Mouse (Mus musculus) neural tube, embryonic 12.5 days (tissue): ENCODE results near the gene Tas2r135. TPM values are rescaled to one million over a fixed set of nuclear protein-coding genes. Genes with fewer than 3 reads are reported as not detected.

Source experiments
- ATAC-seq: fragments of 200-750 bp; cut with Nextera tagmentation; 2 replicates; pipeline ENCODE4 v1.8.0; 2017; ENCODE audit warnings: low read depth, mild to moderate bottlenecking, moderate TSS enrichment, moderate library complexity; ENCODE audit not compliant: low FRiP score
- H3K27ac ChIP-seq: fragments of 300-500 bp; sonication (generic); 2 replicates; pipeline ENCODE4 v1.5.1; 2016
- H3K27me3 ChIP-seq: fragments of 300-500 bp; sonication (generic); replicated peaks from 2 replicates; pipeline ENCODE4 v1.6.1; 2016; ENCODE audit warnings: mild to moderate bottlenecking
- H3K36me3 ChIP-seq: fragments of 300-500 bp; sonication (generic); 2 replicates; pipeline ENCODE4 v1.6.1; 2016; ENCODE audit warnings: mild to moderate bottlenecking
- H3K4me1 ChIP-seq: fragments of 300-500 bp; sonication (generic); 2 replicates; pipeline ENCODE4 v1.6.1; 2016
- H3K4me2 ChIP-seq: fragments of 300-500 bp; sonication (generic); replicated peaks from 2 replicates; pipeline ENCODE4 v1.6.1; 2016; ENCODE audit warnings: mild to moderate bottlenecking
- H3K4me3 ChIP-seq: fragments of 300-500 bp; sonication (generic); 2 replicates; pipeline ENCODE4 v1.5.1; 2016
- H3K9ac ChIP-seq: fragments of 300-500 bp; sonication (generic); 2 replicates; pipeline ENCODE4 v1.6.1; 2016; ENCODE audit warnings: mild to moderate bottlenecking
- H3K9me3 ChIP-seq: fragments of 300-500 bp; sonication (generic); 2 replicates; pipeline ENCODE4 v1.6.1; 2016; ENCODE audit warnings: mild to moderate bottlenecking
- WGBS: fragments of 180-500 bp; shearing (Covaris S2); methylation state at CpG from one replicate; pipeline ENCODE4 v1.1.7; 2016; 5-methylcytosine and 5-hydroxymethylcytosine counted together
- polyA plus RNA-seq: library from polyadenylated mRNA; unstranded; fragments of >200 nt; fragmentation: Nextera tagmentation; extraction: Ambion mirVana; gene quantifications from 2 replicates; pipeline ENCODE4 v1.2.1, GENCODE M21; 2016

The Tas2r135 gene
- not detected in 2 replicates for polyA plus RNA-seq

GRCm38 (mm10) chr6:42405134-42405533 is at the start of gene Tas2r135:
Gene Tas2r135 (plus strand): TSS chr6:42405434.
- ATAC-seq = no peak
- Histone ChIP-seq H3K27ac (no peak within 1 kb of the TSS), H3K4me1 (no peaks in the 10 kb centered on the region), H3K27me3 (no peaks in the 10 kb centered on the region), H3K9me3 (no peaks in the 10 kb centered on the region), H3K4me2 (no peak within 1 kb of the TSS), H3K4me3 (no peak within 1 kb of the TSS), H3K9ac (no peak within 1 kb of the TSS), H3K36me3 (no peaks in the 10 kb centered on the region)
- WGBS = 85% methylated on average over 2 of the region's 2 CpGs

DNA sequence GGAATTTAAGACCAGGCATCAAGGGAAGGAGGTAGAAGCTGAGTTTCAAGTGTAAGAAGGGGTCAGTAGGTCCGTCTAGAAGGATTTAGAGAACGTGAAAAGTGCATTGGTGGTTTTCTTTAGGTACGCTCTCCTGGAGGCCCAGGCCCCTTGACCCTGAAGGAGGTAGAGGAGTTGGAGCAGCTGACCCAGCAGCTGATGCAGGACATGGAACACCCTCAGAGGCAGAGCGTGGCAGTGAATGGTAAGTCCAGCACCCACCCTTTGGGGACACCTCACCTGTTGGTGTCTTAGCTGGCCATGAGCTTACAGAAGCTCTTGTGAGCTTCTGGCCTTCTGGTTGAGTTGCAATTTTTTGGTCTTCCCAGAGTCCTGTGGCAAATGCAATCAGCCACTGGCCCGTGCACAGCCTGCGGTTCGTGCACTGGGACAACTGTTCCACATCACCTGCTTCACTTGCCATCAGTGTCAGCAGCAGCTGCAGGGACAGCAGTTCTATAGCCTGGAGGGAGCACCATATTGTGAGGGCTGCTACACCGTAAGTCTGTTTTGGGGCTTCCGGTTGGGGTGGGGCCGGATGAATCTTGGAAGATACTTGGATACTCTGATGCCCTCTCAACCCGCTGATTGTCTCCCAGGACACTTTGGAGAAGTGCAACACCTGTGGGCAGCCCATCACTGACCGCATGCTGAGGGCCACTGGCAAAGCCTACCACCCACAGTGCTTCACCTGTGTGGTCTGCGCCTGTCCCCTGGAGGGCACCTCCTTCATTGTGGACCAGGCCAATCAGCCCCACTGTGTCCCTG is 49.2 kb upstream of the Tas2r135 start:
- Histone ChIP-seq H3K4me2 (no peak overlapping the region), H3K4me3 (no peak overlapping the region), H3K27me3 (no peaks in the 10 kb centered on the region), H3K9ac (no peak overlapping the region), H3K27ac (no peak overlapping the region), H3K4me1 (peaks cover 28% of the 10 kb centered on the region), H3K9me3 (no peaks in the 10 kb centered on the region), H3K36me3 (peaks cover 59% of the 10 kb centered on the region)
- 95% methylated on average over 13 of the region's 13 CpGs for WGBS
- no peak for ATAC-seq

GRCm38 (mm10) chr6:42356913-42357312 is 48.3 kb upstream of the Tas2r135 start:
- Histone ChIP-seq H3K27me3 (no peaks in the 10 kb centered on the region), H3K9ac (no peak overlapping the region), H3K4me1 (peaks cover 18% of the 10 kb centered on the region), H3K36me3 (peaks cover 56% of the 10 kb centered on the region), H3K9me3 (no peaks in the 10 kb centered on the region), H3K4me2 (no peak overlapping the region), H3K4me3 (no peak overlapping the region), H3K27ac (no peak overlapping the region)
- ATAC-seq = no peak
- WGBS = 93% methylated on average over 5 of the region's 5 CpGs

DNA sequence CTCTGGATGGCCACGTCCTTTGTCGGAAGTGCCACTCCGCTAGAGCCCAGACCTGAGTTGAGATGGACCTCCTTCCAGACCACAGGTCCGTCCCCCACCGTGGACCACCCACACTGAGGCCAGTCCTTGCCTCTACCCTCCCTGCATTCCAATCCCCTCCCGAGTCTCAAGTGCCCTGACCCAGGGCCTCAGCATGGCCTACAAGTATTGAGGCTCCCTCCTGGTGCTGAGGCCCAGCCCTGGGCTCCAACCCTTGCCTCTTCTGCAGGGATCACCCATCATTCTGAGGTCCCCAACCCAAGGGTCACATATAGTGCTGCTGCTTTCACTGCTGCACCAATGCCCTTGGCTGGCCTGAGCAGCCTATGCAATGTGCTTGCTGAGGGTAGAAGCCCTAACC is 47.3 kb upstream of the Tas2r135 start:
- Histone ChIP-seq H3K4me2 (no peak overlapping the region), H3K36me3 (peaks cover 56% of the 10 kb centered on the region), H3K9me3 (no peaks in the 10 kb centered on the region), H3K9ac (no peak overlapping the region), H3K27ac (no peak overlapping the region), H3K27me3 (no peaks in the 10 kb centered on the region), H3K4me1 (peaks cover 18% of the 10 kb centered on the region), H3K4me3 (no peak overlapping the region)
- 42% methylated on average over 6 of the region's 6 CpGs for WGBS
- ATAC-seq = no peak

DNA sequence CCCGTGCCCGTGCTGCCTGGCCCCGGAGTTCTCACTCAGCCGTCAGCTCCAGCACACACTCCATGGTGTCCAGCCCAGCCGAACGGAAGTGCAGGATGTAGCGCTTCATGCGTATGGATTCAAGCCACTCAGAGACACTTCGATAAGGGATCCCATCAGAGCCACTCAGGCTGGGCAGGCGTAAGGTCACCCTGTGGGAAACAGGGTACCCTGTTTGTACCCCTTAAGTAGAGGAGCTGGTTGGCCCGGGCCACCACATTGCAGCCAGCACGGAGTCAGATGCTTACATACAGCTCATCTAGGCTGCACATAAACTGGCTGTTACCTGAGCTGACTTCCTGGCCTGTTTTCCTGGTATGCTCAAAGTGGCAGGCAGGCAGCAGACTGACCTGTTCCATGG is 46.3 kb upstream of the Tas2r135 start:
- WGBS = 93% methylated on average over 12 of the region's 12 CpGs
- no peak for ATAC-seq
- peaks cover 8% of the 10 kb centered on the region for H3K4me1 ChIP-seq
- no peak overlapping the region for H3K27ac ChIP-seq
- H3K4me2 ChIP-seq = no peak overlapping the region
- H3K27me3 ChIP-seq = no peaks in the 10 kb centered on the region
- no peak overlapping the region for H3K4me3 ChIP-seq
- H3K9ac ChIP-seq = no peak overlapping the region
- H3K36me3 ChIP-seq = peaks cover 53% of the 10 kb centered on the region
- no peaks in the 10 kb centered on the region for H3K9me3 ChIP-seq

DNA sequence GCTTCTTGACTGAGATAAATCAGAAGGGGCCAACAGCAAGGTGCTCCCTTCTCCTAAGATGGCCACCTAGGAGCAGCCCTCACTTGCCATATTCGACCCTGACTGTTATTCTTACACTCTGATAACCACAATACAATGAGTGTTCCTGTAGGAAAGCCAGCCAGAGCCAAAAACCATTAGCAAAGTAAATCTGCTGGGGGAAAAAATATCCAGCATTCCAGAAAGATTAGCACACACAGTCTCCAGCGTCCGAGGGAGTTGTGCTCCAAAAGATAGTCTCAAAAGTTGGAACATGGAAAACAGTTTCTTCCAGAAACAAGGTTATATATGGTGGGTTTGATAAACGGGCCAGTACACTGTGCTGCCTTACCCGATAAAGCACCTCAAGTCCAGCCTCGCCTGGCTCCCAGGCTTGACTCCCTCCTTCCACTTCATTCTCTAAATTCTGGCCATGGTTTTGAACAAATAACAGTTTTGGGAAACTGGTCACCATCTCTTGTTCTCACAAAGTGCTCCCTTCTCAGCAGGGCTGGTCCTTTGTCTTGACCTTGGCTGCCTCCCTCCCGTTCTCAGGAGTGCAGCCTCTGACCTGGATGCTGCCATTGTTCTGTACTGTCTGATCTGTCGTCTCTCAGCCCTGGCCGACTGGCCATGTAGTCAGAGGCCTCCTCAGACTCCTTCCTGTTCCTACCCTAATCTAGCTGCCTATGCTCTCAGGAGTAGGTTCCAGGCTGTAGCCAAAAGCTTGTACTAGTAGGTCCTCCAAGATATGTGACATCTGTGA is 45.7 kb upstream of the Tas2r135 start:
- ATAC-seq = no peak
- H3K4me2 ChIP-seq = no peak overlapping the region
- 75% methylated on average over 9 of the region's 9 CpGs for WGBS
- peaks cover 2% of the 10 kb centered on the region; the same call in 1 of the 2 replicates for H3K4me1 ChIP-seq
- no peak overlapping the region for H3K4me3 ChIP-seq
- peaks cover 53% of the 10 kb centered on the region for H3K36me3 ChIP-seq
- H3K27ac ChIP-seq = no peak overlapping the region
- no peak overlapping the region for H3K9ac ChIP-seq
- no peaks in the 10 kb centered on the region for H3K27me3 ChIP-seq
- H3K9me3 ChIP-seq = no peaks in the 10 kb centered on the region

DNA sequence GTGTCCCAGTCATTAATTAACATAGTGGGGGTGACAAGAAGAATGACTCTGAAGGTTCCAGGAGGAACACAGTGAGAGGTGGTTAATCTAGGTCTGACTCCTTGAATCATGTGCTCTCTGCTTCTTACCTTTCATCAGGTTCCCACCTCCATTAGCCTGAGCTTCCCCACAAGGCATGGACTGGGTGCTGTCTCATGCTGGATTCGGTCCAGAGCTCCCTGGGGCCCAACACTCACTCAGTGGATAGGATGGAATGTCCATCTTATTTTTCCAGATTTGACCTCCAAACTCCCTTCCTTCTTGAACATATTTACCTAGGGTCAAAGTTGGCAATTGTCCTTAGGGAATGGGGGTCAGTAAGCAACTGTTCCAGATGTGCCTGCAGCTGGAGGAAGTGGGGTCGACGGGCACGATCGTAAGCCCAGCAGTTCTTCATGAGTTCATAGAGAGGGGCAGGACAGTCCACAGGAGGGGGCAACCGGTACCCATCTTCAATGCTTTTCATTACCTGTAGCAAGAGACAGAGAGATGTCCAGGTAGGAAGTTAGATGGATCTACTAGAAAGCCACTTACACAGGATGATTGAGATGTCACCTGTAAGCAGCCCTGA is 44.9 kb upstream of the Tas2r135 start:
- H3K4me3 ChIP-seq = no peak overlapping the region
- H3K36me3 ChIP-seq = peaks cover 50% of the 10 kb centered on the region
- H3K9ac ChIP-seq = no peak overlapping the region
- 79% methylated on average over 6 of the region's 6 CpGs for WGBS
- no peaks in the 10 kb centered on the region for H3K27me3 ChIP-seq
- no peaks in the 10 kb centered on the region for H3K4me1 ChIP-seq
- H3K4me2 ChIP-seq = no peak overlapping the region
- ATAC-seq = no peak
- no peaks in the 10 kb centered on the region for H3K9me3 ChIP-seq
- H3K27ac ChIP-seq = no peak overlapping the region

DNA sequence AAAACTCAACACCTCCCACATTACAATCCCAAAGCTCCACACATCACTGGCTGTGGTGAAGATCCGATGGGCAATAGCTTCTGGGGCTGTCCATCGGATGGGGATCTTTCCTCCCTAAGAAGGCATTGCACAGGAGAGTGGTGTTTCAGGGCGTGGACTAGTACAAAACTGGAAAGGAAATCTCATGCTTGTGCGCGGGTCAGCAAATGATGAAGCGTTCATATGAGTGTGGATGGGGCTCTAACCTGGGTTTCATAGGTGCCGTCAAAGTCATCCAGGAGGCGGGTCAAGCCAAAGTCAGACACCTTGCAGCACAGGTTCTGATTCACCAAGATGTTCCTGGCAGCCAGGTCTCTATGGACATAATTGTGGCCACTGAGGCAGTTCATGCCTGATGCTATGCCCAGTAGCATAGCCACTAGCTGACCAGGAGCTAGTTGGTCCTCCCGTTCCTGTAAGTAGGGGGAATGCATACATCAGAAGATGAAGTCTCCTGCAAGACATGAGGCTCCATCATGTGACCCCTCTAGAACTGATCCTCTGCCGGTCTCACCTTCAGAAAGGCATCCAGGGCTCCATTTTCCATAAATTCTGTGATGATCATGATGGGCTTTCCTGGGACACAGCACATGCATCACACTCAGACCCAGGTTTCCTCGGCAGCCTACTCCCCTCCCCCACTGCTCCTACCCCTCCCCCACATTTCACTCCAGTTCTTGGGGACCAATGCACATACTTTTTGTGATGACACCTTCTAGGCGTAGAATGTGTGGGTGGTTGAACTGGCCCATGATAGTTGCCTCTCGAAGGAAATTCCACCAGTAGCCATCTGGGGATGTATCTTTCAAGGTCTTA is 44.0 kb upstream of the Tas2r135 start:
- no peaks in the 10 kb centered on the region for H3K27me3 ChIP-seq

DNA sequence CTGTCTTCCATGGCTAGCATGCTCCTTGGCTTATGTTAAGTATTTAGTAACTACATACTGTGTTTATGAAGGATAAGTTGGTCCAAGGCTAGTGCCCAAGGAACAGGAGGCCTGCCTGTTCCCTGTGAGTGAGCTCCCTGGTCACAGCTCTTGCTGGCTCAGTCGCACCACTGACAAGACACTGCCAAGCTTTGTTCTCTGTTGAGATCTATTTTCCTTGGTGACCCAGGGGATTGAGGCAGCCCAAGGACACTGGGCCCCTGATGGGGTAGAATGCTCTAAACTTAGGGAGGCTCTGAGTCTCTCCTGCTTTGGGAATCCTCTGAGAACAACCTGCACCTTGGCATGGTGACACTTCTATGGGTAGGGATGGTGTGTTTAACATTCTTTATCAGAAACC is 43.2 kb upstream of the Tas2r135 start:
- Histone ChIP-seq H3K4me2 (no peak overlapping the region), H3K9ac (no peak overlapping the region), H3K27me3 (no peaks in the 10 kb centered on the region), H3K36me3 (peaks cover 34% of the 10 kb centered on the region), H3K27ac (no peak overlapping the region), H3K4me1 (no peaks in the 10 kb centered on the region), H3K9me3 (no peaks in the 10 kb centered on the region), H3K4me3 (no peak overlapping the region)
- 85% methylated on average over 1 of the region's 1 CpGs for WGBS
- ATAC-seq = no peak

More for the DNA sequence above, 44.0 kb upstream of the Tas2r135 start:
- H3K4me3 ChIP-seq = no peak overlapping the region
- H3K36me3 ChIP-seq = peaks cover 42% of the 10 kb centered on the region
- ATAC-seq = no peak
- H3K9ac ChIP-seq = no peak overlapping the region
- H3K27ac ChIP-seq = no peak overlapping the region
- H3K4me1 ChIP-seq = no peaks in the 10 kb centered on the region
- H3K4me2 ChIP-seq = no peak overlapping the region
- no peaks in the 10 kb centered on the region for H3K9me3 ChIP-seq
- WGBS = 91% methylated on average over 13 of the region's 13 CpGs

DNA sequence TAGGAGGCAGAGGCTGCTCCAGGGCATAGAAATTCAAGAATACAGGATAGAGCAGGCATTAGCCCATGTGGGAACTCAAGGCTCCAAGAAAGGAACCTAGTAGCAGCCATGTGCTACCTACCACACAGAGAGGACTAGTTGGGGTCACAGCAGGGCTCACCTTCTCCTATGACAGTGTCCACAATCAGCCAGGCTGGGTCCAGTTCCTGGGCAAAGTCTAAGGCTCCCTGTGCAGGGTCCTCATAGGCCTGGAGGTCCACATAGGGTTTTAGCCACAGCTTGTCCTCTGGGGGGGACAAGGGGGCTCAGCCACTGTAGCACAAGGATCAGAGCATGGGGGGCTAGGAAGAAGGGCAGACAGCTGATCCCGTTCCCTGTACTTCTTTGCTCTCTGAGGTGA is 42.7 kb upstream of the Tas2r135 start:
- peaks cover 31% of the 10 kb centered on the region for H3K36me3 ChIP-seq
- H3K4me1 ChIP-seq = no peaks in the 10 kb centered on the region
- no peak overlapping the region for H3K9ac ChIP-seq
- no peaks in the 10 kb centered on the region for H3K9me3 ChIP-seq
- 80% methylated on average over 1 of the region's 1 CpGs for WGBS
- no peak overlapping the region for H3K27ac ChIP-seq
- no peak overlapping the region for H3K4me3 ChIP-seq
- H3K27me3 ChIP-seq = no peaks in the 10 kb centered on the region
- H3K4me2 ChIP-seq = no peak overlapping the region
- no peak for ATAC-seq

DNA sequence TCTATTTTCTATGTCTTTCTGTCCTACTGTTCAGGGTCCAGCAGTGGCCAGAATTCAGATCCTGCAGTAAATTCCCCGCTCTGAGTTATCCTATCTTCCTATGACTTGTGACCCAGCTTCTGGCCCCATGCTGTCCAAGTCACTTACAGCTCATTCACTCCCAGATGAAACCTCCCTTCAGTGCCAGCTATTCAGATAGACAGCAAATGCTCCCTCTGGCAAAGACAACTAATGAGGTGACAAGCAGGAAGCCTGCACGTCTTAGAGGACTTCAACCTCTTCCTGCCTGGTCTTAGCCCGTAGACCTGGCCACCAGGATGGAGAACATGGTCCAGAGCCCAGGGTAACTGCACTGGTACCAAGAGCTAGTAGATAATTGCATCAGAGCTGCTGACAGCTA is 42.3 kb upstream of the Tas2r135 start:
- Histone ChIP-seq H3K9ac (no peak overlapping the region), H3K4me3 (no peak overlapping the region), H3K4me1 (no peaks in the 10 kb centered on the region), H3K4me2 (no peak overlapping the region), H3K27me3 (no peaks in the 10 kb centered on the region), H3K27ac (no peak overlapping the region), H3K9me3 (no peaks in the 10 kb centered on the region), H3K36me3 (peaks cover 26% of the 10 kb centered on the region)
- no peak for ATAC-seq
- 60% methylated on average over 3 of the region's 3 CpGs for WGBS
